Mouse (Mus musculus) layer of hippocampus, postnatal 36 days (tissue): ENCODE measurements at regions not wholly inside any gene's neighbourhood (a gene's known extent, or its start where the extent isn't known, plus 50 kb on each side); places are given as distances from the start of the nearest gene placed in this dataset.

Experiments used
- DNase-seq, 2 experiments: peaks; one replicate each; pipeline ENCODE4 v3.0.0; 2022

DNA sequence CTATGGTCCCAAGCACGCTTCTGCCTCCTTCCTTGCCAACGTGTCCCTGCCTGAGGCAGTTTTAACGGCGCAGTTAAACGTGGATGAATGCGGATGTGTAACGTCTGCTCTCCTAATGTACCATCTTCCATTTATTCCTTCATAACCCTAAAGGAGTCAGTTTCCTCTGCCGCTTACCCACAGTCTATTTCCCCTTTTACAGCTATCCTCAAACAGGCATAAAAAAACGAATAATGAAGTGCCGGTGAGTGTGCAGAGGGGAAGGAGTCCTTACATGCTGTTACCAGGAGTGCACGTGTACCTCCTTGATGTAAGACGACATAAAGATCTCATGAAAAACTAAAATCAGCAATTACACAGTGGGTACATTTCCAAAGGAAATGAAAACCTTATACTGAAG, 54.3 kb upstream of the Krtap11-1 start:
- no peak for DNase-seq
